Mouse (Mus musculus) midbrain, embryonic 11.5 days (tissue): ENCODE measurements around the gene Arhgef10l. TPM values are rescaled to one million over a fixed set of nuclear protein-coding genes. Genes with fewer than 3 reads are reported as not detected.

Experiments
- ATAC-seq: fragments of 200-750 bp; cut with Nextera tagmentation; 2 replicates; pipeline ENCODE4 v1.8.0; 2017; ENCODE audit warnings: moderate TSS enrichment, moderate library complexity; ENCODE audit not compliant: low FRiP score
- DNase-seq: peaks from one replicate; pipeline ENCODE4 v3.0.0; 2015; ENCODE audit warnings: low spot score; ENCODE audit errors: missing footprints
- H3K27ac ChIP-seq: fragments of 300-500 bp; sonication (generic); 2 replicates; pipeline ENCODE4 v1.5.1; 2014; ENCODE audit warnings: low read depth, low read length
- H3K27me3 ChIP-seq: fragments of 300-500 bp; sonication (generic); 2 replicates; pipeline ENCODE4 v1.6.1; 2014; ENCODE audit warnings: mild to moderate bottlenecking, low read length, moderate library complexity, mixed read lengths; ENCODE audit not compliant: control insufficient read depth, insufficient read depth
- H3K36me3 ChIP-seq: fragments of 300-500 bp; sonication (generic); 2 replicates; pipeline ENCODE4 v1.6.1; 2014; ENCODE audit warnings: mild to moderate bottlenecking, low read length, moderate library complexity, mixed read lengths; ENCODE audit not compliant: control insufficient read depth, insufficient read depth
- H3K4me1 ChIP-seq: fragments of 300-500 bp; sonication (generic); 2 replicates; pipeline ENCODE4 v1.6.1; 2014; ENCODE audit warnings: low read length; ENCODE audit not compliant: control insufficient read depth, insufficient read depth
- H3K4me2 ChIP-seq: fragments of 300-500 bp; sonication (generic); 2 replicates; pipeline ENCODE4 v1.6.1; 2014; ENCODE audit warnings: mild to moderate bottlenecking, moderate library complexity
- H3K4me3 ChIP-seq: fragments of 300-500 bp; sonication (generic); 2 replicates; pipeline ENCODE4 v1.5.1; 2014; ENCODE audit warnings: low read depth, low read length
- H3K9ac ChIP-seq: fragments of 300-500 bp; sonication (generic); 2 replicates; pipeline ENCODE4 v1.6.1; 2014; ENCODE audit warnings: low read length
- H3K9me3 ChIP-seq: fragments of 300-500 bp; sonication (generic); 2 replicates; pipeline ENCODE4 v1.6.1; 2016; ENCODE audit warnings: low read length; ENCODE audit not compliant: control insufficient read depth
- WGBS: fragments of 180-500 bp; shearing (Covaris S2); extraction: QIAGEN DNeasy Blood & Tissue Kit; methylation state at CpG from one replicate; pipeline ENCODE4 v1.1.7; 2014; 5-methylcytosine and 5-hydroxymethylcytosine counted together
- polyA plus RNA-seq: library from polyadenylated mRNA; unstranded; fragments of >200 nt; fragmentation: Nextera tagmentation; extraction: Ambion mirVana; gene quantifications from 2 replicates; pipeline ENCODE4 v1.2.1, GENCODE M21; 2014

The Arhgef10l gene
- polyA plus RNA-seq, 1 experiment from 2014 or later = 18.5 TPM

GRCm38 (mm10) chr4:140555273-140555672 lies 110.5 kb downstream of the Arhgef10l start:
- Histone ChIP-seq H3K27ac (no peak overlapping the region), H3K4me1 (no peaks in the 10 kb centered on the region), H3K9ac (no peak overlapping the region), H3K27me3 (no peaks in the 10 kb centered on the region), H3K36me3 (peaks cover 7% of the 10 kb centered on the region), H3K4me2 (no peak overlapping the region), H3K4me3 (no peak overlapping the region), H3K9me3 (no peaks in the 10 kb centered on the region)
- 49% methylated on average over 7 of the region's 7 CpGs for WGBS
- ATAC-seq (peak; percentile 15; the same call in 1 of the 2 replicates), DNase-seq (peak; percentile 93)

- no peak overlapping the region for H3K9ac ChIP-seq
- no peaks in the 10 kb centered on the region for H3K4me1 ChIP-seq
- ATAC-seq = 0 out of 2 replicates have a peak, but pooled peaks have one; percentile 39
- H3K36me3 ChIP-seq = peaks cover 7% of the 10 kb centered on the region
- H3K27me3 ChIP-seq = no peaks in the 10 kb centered on the region
- no peak overlapping the region for H3K27ac ChIP-seq
- H3K4me2 ChIP-seq = no peak overlapping the region
- no peaks in the 10 kb centered on the region for H3K9me3 ChIP-seq
- 87% methylated on average over 4 of the region's 4 CpGs for WGBS
- H3K4me3 ChIP-seq = no peak overlapping the region
- no peak for DNase-seq
Observed at GRCm38 (mm10) chr4:140554552-140554951, 111.3 kb downstream of the Arhgef10l start.

DNA sequence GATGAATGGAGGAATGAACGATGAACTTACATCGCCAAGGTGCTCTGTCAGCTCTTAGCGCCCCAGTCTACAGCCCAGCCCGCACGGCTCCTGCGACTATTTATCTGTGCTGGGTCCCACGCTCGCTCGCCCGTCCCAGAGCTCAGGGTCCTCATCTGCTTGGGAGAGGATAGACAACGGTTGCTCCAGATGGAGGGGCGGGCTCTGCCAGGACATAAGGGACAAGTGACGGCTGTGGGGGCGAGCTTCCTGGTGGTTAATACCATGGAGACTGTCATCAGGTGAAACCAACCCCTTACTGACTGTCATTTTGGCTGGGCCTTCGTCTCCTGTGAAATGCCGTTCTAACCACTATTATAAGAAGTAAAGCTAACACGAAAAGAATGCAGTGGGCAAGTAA lies 114.0 kb downstream of the Arhgef10l start:
- WGBS = 94% methylated on average over 17 of the region's 17 CpGs
- no peak overlapping the region for H3K9ac ChIP-seq
- H3K9me3 ChIP-seq = no peaks in the 10 kb centered on the region
- DNase-seq = no peak
- H3K4me2 ChIP-seq = no peak overlapping the region
- H3K27ac ChIP-seq = no peak overlapping the region
- H3K4me1 ChIP-seq = no peaks in the 10 kb centered on the region
- no peaks in the 10 kb centered on the region for H3K27me3 ChIP-seq
- ATAC-seq = no peak
- H3K4me3 ChIP-seq = no peak overlapping the region
- peaks cover 7% of the 10 kb centered on the region for H3K36me3 ChIP-seq

DNA sequence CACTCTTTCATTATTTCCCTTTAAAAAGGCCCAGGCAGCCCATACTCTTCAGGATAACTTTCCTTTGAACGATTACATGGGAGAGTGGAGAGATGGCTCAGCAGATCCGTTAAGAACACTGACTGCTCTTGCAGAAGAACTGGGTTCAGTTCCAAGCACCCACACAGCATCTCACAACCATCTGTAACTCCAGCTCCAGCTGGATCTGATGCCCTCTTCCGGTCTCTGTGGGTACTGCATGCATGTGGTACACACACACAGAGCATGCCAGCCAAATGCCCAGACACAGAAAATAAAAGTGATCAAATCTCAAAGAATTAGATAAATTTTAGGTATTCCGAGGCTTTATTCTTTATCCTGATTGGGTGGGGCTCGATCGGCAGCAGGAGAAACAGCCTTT lies 115.1 kb downstream of the Arhgef10l start:
- H3K4me2 ChIP-seq = no peak overlapping the region
- no peak for ATAC-seq
- no peak overlapping the region for H3K9ac ChIP-seq
- no peak for DNase-seq
- no peaks in the 10 kb centered on the region for H3K9me3 ChIP-seq
- H3K27ac ChIP-seq = no peak overlapping the region
- H3K4me3 ChIP-seq = no peak overlapping the region
- H3K27me3 ChIP-seq = no peaks in the 10 kb centered on the region
- 93% methylated on average over 6 of the region's 6 CpGs for WGBS
- peaks cover 10% of the 10 kb centered on the region for H3K36me3 ChIP-seq
- no peaks in the 10 kb centered on the region for H3K4me1 ChIP-seq

DNA sequence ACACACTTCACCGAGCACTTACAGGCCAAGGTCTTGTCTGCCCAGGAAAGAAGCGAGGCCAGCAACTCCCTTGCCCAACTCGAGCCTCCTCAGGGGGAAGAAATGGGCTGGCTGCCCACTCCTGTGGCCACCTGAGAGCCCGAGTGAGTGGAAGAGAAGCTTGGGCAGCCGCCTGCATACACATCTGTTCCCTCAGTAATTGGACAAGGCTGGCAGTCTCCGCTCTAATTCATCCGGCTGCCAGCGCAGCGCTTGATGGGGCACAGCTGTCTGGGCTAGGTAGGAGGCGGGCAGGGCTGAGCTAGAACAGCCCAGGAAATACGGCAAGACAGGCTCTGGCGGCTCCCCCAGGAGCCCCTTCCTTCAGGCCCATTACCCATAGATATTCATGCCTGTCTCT lies 115.8 kb downstream of the Arhgef10l start:
- peaks cover 10% of the 10 kb centered on the region for H3K36me3 ChIP-seq
- no peaks in the 10 kb centered on the region for H3K9me3 ChIP-seq
- WGBS = 93% methylated on average over 12 of the region's 12 CpGs
- DNase-seq (no peak), ATAC-seq (no peak)
- H3K4me1 ChIP-seq = no peaks in the 10 kb centered on the region
- no peak overlapping the region for H3K4me2 ChIP-seq
- no peaks in the 10 kb centered on the region for H3K27me3 ChIP-seq
- H3K4me3 ChIP-seq = no peak overlapping the region
- H3K27ac ChIP-seq = no peak overlapping the region
- H3K9ac ChIP-seq = no peak overlapping the region

- Histone ChIP-seq H3K27ac (no peak overlapping the region), H3K27me3 (no peaks in the 10 kb centered on the region), H3K4me3 (no peak overlapping the region), H3K36me3 (peaks cover 13% of the 10 kb centered on the region), H3K4me2 (no peak overlapping the region), H3K9me3 (no peaks in the 10 kb centered on the region), H3K9ac (no peak overlapping the region), H3K4me1 (no peaks in the 10 kb centered on the region)
- peak; percentile 54; the same call in 1 of the 2 replicates for ATAC-seq
- peak; percentile 94 for DNase-seq
- WGBS = 29% methylated on average over 7 of the region's 7 CpGs
Observed at GRCm38 (mm10) chr4:140547488-140547887, 118.3 kb downstream of the Arhgef10l start.

DNA sequence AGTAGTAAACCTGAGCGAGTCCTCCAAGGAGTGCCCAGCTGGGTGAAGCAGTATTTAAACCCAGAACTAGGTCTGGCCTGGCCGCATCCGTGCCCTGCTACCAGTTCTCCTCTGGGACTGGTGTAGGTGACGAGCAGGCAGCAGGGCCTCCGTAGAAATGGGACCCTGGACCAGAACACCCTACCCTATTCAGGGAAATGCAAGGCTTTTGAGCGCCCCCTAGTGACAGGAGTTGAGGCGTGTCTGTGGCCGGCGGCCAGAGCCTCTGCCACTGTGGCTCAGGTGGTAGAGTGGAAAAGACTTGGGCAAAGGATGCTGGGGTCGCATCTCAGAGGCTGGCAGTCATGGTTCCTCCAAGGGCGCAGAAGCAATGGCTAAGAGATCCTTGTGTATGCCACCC lies 126.7 kb downstream of the Arhgef10l start:
- WGBS = 36% methylated on average over 11 of the region's 11 CpGs
- peaks cover 8% of the 10 kb centered on the region for H3K36me3 ChIP-seq
- H3K27ac ChIP-seq = no peak overlapping the region
- H3K9me3 ChIP-seq = no peaks in the 10 kb centered on the region
- H3K4me1 ChIP-seq = peaks cover 5% of the 10 kb centered on the region; the same call in 1 of the 2 replicates
- peak; percentile 65 for ATAC-seq
- H3K9ac ChIP-seq = no peak overlapping the region
- H3K27me3 ChIP-seq = no peaks in the 10 kb centered on the region
- DNase-seq = peak; percentile 96
- no peak overlapping the region for H3K4me3 ChIP-seq
- H3K4me2 ChIP-seq = no peak overlapping the region

- ATAC-seq (no peak), DNase-seq (no peak)
- H3K36me3 ChIP-seq = peaks cover 3% of the 10 kb centered on the region; the same call in 1 of the 2 replicates
- no peaks in the 10 kb centered on the region for H3K9me3 ChIP-seq
- H3K27me3 ChIP-seq = no peaks in the 10 kb centered on the region
- peaks cover 11% of the 10 kb centered on the region for H3K4me1 ChIP-seq
- H3K4me2 ChIP-seq = no peak overlapping the region
- H3K27ac ChIP-seq = no peak overlapping the region
- H3K4me3 ChIP-seq = no peak overlapping the region
- WGBS = 72% methylated on average over 5 of the region's 5 CpGs
- no peak overlapping the region for H3K9ac ChIP-seq
Observed at GRCm38 (mm10) chr4:140537561-140538021, 128.2 kb downstream of the Arhgef10l start.

DNA sequence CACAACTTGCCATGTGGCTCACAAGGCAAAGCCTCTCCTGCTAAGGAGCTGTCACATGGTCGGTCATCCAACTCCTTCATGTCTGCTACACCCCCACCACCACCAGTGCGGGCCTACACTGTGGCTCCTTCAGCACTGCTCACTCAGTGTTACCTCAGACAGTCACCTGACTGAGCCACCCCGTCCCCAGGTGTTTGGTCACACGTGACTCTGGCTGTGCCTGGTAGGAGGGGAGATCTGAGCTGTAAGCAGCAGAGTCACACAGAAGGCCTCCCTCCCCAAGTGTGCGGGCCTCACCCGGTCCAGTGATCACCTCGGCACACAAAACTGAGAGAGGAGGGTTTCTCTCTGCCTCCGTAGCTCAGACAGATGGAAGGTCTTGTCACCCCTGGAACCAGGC lies 130.5 kb downstream of the Arhgef10l start:
- ATAC-seq = no peak
- Histone ChIP-seq H3K4me1 (peaks cover 11% of the 10 kb centered on the region), H3K27ac (no peak overlapping the region), H3K4me3 (no peak overlapping the region), H3K9ac (no peak overlapping the region), H3K27me3 (no peaks in the 10 kb centered on the region), H3K4me2 (no peak overlapping the region), H3K9me3 (no peaks in the 10 kb centered on the region), H3K36me3 (peaks cover 3% of the 10 kb centered on the region; the same call in 1 of the 2 replicates)
- WGBS = 85% methylated on average over 8 of the region's 8 CpGs
- DNase-seq = no peak
